Comparison of ENCODE assay signal across 26 mouse cellular contexts in the genomic region with DNA sequence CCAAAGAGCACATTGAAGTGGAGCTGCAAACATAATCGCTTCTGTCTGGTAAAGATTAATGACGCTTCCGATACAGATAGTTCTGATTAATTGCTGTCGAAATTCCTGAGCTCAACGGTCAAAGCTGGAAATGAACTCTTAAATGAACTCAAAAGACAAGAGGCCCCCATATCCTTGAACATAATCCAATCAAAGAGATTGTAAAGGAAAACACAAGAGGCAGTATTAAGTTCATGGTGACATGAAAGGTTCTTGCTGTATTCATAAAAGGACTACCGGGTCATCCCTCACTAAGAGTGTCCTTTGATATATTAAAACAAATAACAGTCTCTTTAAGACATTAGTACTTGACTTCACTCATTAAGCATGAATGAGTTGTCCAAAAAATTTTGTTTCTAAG.
"Had no signal": no experiment of that assay in that cellular context is flagged by ENCODE, and none has a peak within 500 bp of the region (broad histone marks: within the 10 kb centered on the region; RNA-seq: fewer than 3 reads in every experiment).

No protein-coding gene starts in this region.

- H3K4me3 ChIP-seq: gastrocnemius, adult 2 months; heart, embryonic 10.5 days; heart, embryonic 12.5 days; hindbrain, embryonic 10.5 days; hindbrain, embryonic 12.5 days; intestine, embryonic 15.5 days; layer of hippocampus, adult 2 months; left cerebral cortex, adult 2 months; limb, embryonic 10.5 days; limb, embryonic 12.5 days; liver, embryonic 13.5 days; liver, embryonic 15.5 days had no signal

- H3K9me3 ChIP-seq: heart, embryonic 10.5 days; heart, embryonic 12.5 days; hindbrain, embryonic 10.5 days; hindbrain, embryonic 12.5 days; intestine, embryonic 15.5 days; limb, embryonic 10.5 days; limb, embryonic 12.5 days; liver, embryonic 13.5 days; liver, embryonic 15.5 days had no signal

- H3K4me2 ChIP-seq: heart, embryonic 12.5 days; hindbrain, embryonic 12.5 days; hindbrain, embryonic 14.5 days; intestine, embryonic 15.5 days; limb, embryonic 12.5 days; liver, embryonic 11.5 days; liver, embryonic 13.5 days; liver, embryonic 15.5 days had no signal

- H3K27me3 ChIP-seq: heart, embryonic 12.5 days; hindbrain, embryonic 12.5 days; intestine, embryonic 15.5 days; limb, embryonic 12.5 days; liver, embryonic 13.5 days; liver, embryonic 15.5 days had no signal

- H3K9ac ChIP-seq: heart, embryonic 12.5 days; hindbrain, embryonic 12.5 days; hindbrain, embryonic 14.5 days; intestine, embryonic 15.5 days; limb, embryonic 12.5 days; liver, embryonic 13.5 days; liver, embryonic 15.5 days; liver, postnatal 0 days had no signal

- DNase-seq: gastrocnemius, adult 2 months; gastrocnemius, postnatal 10 days; gastrocnemius, postnatal 25 days; heart, adult 18-20 months; heart, postnatal 4 days; kidney, adult 18-20 months; kidney, adult 8-10 months; kidney, postnatal 14 days; liver; liver, embryonic 13.5 days; liver, postnatal 0 days had no signal

- H3K36me3 ChIP-seq: heart, embryonic 10.5 days; heart, embryonic 12.5 days; hindbrain, embryonic 10.5 days; hindbrain, embryonic 12.5 days; intestine, embryonic 15.5 days; limb, embryonic 10.5 days; limb, embryonic 12.5 days; liver, embryonic 13.5 days; liver, embryonic 15.5 days had no signal

- H3K4me1 ChIP-seq: heart, embryonic 10.5 days; heart, embryonic 12.5 days; hindbrain, embryonic 10.5 days; hindbrain, embryonic 12.5 days; intestine, embryonic 15.5 days; limb, embryonic 10.5 days; limb, embryonic 12.5 days; liver, embryonic 13.5 days; liver, embryonic 15.5 days had no signal

- ATAC-seq: hindbrain, embryonic 16.5 days; inflammation-experienced regulatory T-cells, adult 6 months; intestine, embryonic 15.5 days; intestine, postnatal 0 days; liver, postnatal 0 days had no signal

- H3K27ac ChIP-seq: gastrocnemius, adult 2 months; heart, embryonic 10.5 days; hindbrain, embryonic 10.5 days; hindbrain, embryonic 12.5 days; hindbrain, embryonic 14.5 days; intestine, embryonic 15.5 days; layer of hippocampus, adult 2 months; left cerebral cortex, adult 2 months; limb, embryonic 10.5 days; limb, embryonic 12.5 days; liver, embryonic 13.5 days; liver, embryonic 15.5 days had no signal
